Mouse (Mus musculus) thymus, adult 2 months (tissue): Measurements from ENCODE around the gene Cdh13. TPM values are rescaled to one million over a fixed set of nuclear protein-coding genes. Genes with fewer than 3 reads are reported as not detected.

ENCODE experiments used
- DNase-seq: peaks from one replicate; pipeline ENCODE4 v3.0.0; 2021
- H3K27ac ChIP-seq: fragments of 200-500 bp; 2 replicates; pipeline ENCODE4 v1.5.1; 2012; ENCODE audit warnings: low read length, control low read depth; ENCODE audit not compliant: control insufficient read depth, insufficient read depth
- H3K27me3 ChIP-seq: fragments of 200-500 bp; 2 replicates; pipeline ENCODE4 v1.6.1; 2012; ENCODE audit warnings: mild to moderate bottlenecking, low read length, moderate library complexity, mixed read lengths; ENCODE audit not compliant: control insufficient read depth, insufficient read depth
- H3K36me3 ChIP-seq: fragments of 200-500 bp; 2 replicates; pipeline ENCODE4 v1.6.1; 2012; ENCODE audit warnings: mild to moderate bottlenecking, low read length, moderate library complexity; ENCODE audit not compliant: control insufficient read depth, insufficient read depth
- H3K4me1 ChIP-seq: fragments of 200-500 bp; replicated peaks from 2 replicates; pipeline ENCODE4 v1.6.1; 2012; ENCODE audit warnings: low read length; ENCODE audit not compliant: control insufficient read depth, insufficient read depth
- H3K4me3 ChIP-seq: fragments of 200-500 bp; 2 replicates; pipeline ENCODE4 v1.5.1; 2012; ENCODE audit warnings: mild to moderate bottlenecking, low read length, control low read depth, moderate library complexity; ENCODE audit not compliant: control insufficient read depth, insufficient read depth
- CTCF ChIP-seq: fragments of 200-500 bp; IDR thresholded peaks from 2 replicates; pipeline ENCODE4 v1.5.1; 2012; ENCODE audit warnings: mild to moderate bottlenecking, control low read depth, low read length, moderate library complexity, borderline replicate concordance; ENCODE audit not compliant: control insufficient read depth, poor library complexity, insufficient read depth; ENCODE audit errors: extremely low read depth
- POLR2A ChIP-seq: fragments of 200-500 bp; IDR thresholded peaks from 2 replicates; pipeline ENCODE4 v1.6.1; 2012; ENCODE audit warnings: mild to moderate bottlenecking, low read length, control low read depth, moderate library complexity; ENCODE audit not compliant: control insufficient read depth, poor library complexity, insufficient read depth; ENCODE audit errors: extremely low read depth
- WGBS: fragments of 180-500 bp; shearing (Covaris S2); methylation state at CpG from one replicate; pipeline ENCODE4 v1.1.7; 2018; 5-methylcytosine and 5-hydroxymethylcytosine counted together
- polyA plus RNA-seq: library from polyadenylated mRNA; depleted of rRNA; stranded (reverse); fragments of >200 nt; gene quantifications from 2 replicates; pipeline ENCODE4 v1.2.3, GENCODE M21; 2012

The Cdh13 gene
- polyA plus RNA-seq, 1 experiment, result 12.5 TPM

- H3K27ac ChIP-seq, result no peak overlapping the region
- WGBS, result 94% methylated on average over 3 of the region's 3 CpGs
- DNase-seq, result no peak
- H3K36me3 ChIP-seq, result no peaks in the 10 kb centered on the region
- no peaks in the 10 kb centered on the region for H3K4me1 ChIP-seq
- H3K4me3 ChIP-seq, result no peak overlapping the region
- TF ChIP-seq POLR2A, result no peak
- no peak for TF ChIP-seq CTCF
- H3K27me3 ChIP-seq, result no peaks in the 10 kb centered on the region
Observed at GRCm38 (mm10) chr8:118916513-118916912, 633.0 kb downstream of the Cdh13 start.

DNA sequence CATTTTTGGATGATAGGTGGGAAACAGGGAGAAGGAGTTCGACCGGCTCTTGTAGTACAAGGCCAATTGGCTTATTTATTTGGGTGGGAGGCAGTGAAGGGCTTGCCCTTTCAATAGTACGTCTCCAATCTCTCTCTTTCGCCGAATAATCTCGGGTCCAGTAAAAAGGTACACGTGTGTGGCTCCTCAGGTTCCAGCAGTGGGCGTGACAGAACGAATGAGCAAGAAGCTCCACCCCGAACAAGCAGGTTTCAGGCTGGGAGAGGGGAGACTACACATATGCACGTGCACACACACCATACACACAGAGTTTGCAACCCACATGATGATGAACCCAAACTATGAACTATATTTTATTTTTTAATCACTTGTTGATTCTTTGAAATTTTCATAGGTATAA lies 653.9 kb downstream of the Cdh13 start:
- Histone ChIP-seq H3K36me3 (no peaks in the 10 kb centered on the region), H3K27ac (no peak overlapping the region), H3K4me1 (no peaks in the 10 kb centered on the region), H3K4me3 (no peak overlapping the region), H3K27me3 (no peaks in the 10 kb centered on the region)
- WGBS, result 35% methylated on average over 11 of the region's 11 CpGs
- no peak for DNase-seq
- TF ChIP-seq POLR2A (no peak), CTCF (no peak)

DNA sequence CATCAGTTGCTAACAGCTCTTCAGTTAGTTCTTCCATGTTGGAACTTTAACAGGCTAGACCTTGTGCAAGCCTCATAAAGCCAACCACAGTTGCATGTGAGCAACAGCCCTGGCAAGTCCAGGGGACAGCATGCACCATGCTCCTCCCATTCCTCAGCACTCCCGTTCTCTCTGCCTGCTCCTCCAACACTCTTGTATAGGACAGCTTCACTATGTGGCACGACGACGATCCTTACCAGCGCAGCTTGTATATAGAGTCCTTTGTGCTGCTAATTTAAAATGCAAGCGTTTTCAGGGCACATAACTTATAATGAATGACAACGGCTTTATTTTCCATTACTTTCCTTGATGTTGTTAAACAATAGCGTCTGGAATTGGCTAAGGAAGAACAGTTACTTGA lies 654.5 kb downstream of the Cdh13 start:
- TF ChIP-seq CTCF (no peak), POLR2A (no peak)
- Histone ChIP-seq H3K4me1 (no peaks in the 10 kb centered on the region), H3K36me3 (no peaks in the 10 kb centered on the region), H3K27me3 (no peaks in the 10 kb centered on the region), H3K27ac (no peak overlapping the region), H3K4me3 (no peak overlapping the region)
- 57% methylated on average over 8 of the region's 8 CpGs for WGBS
- no peak for DNase-seq

- TF ChIP-seq POLR2A, result no peak
- TF ChIP-seq CTCF, result no peak
- WGBS, result 70% methylated on average over 20 of the region's 20 CpGs
- H3K4me3 ChIP-seq, result no peak overlapping the region
Observed at GRCm38 (mm10) chr8:118951766-118952741, 668.5 kb downstream of the Cdh13 start.

DNA sequence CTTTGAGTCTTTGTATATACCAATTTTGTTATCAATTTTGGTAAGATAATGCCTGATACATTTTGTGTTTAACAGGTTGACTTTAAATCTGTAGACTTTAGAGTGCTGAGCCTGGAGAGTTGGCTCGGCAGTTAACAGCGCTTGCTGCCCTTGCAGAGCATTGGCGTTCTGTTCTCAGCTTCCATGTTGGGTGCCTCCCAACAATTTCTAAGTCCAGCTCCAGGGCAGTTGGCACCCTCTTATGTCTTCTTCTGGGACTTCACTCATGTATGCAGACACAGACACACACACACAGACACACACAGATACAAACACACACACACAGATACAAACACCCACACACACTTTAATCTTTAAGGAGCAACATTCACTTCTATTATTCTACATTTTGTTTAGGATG lies 672.6 kb downstream of the Cdh13 start:
- H3K4me3 ChIP-seq, result no peak overlapping the region

More at GRCm38 (mm10) chr8:118951766-118952741, 668.5 kb downstream of the Cdh13 start:
- Histone ChIP-seq H3K36me3 (no peaks in the 10 kb centered on the region), H3K27me3 (no peaks in the 10 kb centered on the region), H3K27ac (no peak overlapping the region), H3K4me1 (no peaks in the 10 kb centered on the region)
- DNase-seq, result no peak

GRCm38 (mm10) chr8:118961877-118962545 lies 678.5 kb downstream of the Cdh13 start:
- Histone ChIP-seq H3K36me3 (no peaks in the 10 kb centered on the region), H3K27ac (no peak overlapping the region), H3K27me3 (no peaks in the 10 kb centered on the region), H3K4me1 (no peaks in the 10 kb centered on the region), H3K4me3 (no peak overlapping the region)
- TF ChIP-seq CTCF, result no peak
- no peak for TF ChIP-seq POLR2A
- no peak for DNase-seq
- WGBS, result 82% methylated on average over 15 of the region's 15 CpGs

More for the DNA sequence above, 672.6 kb downstream of the Cdh13 start:
- Histone ChIP-seq H3K27me3 (no peaks in the 10 kb centered on the region), H3K36me3 (no peaks in the 10 kb centered on the region), H3K27ac (no peak overlapping the region), H3K4me1 (no peaks in the 10 kb centered on the region)
- no peak for DNase-seq
- no peak for TF ChIP-seq POLR2A
- TF ChIP-seq CTCF, result no peak
- whole genome bisulfite sequencing, result 96% methylated on average over 3 of the region's 3 CpGs
